Mouse (Mus musculus): ENCODE data around the gene Tagln3.

DNA sequence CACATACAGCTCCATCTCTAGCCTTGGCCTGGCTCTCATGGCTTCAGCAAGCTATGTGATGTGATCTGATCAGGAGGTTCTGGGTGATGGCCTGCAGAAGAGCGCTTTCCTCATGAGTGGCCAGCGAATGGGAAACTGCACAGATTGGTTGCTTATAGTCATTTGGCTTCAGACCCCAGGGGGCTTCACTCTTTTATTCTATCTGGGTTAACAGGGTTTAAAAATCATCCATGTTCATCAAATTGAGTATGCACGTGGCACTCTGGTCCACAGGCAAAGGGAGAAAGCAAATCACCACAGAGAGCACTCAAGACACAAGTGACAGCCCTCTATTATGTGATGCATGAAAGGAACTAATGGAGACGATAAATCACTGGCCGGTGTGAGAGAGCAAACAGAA lies 11.1 kb downstream of the Tagln3 start:
- TF ChIP-seq EP300 (IDR thresholded peaks at IDR 0.05; ENCODE audit: low read depth) = no peak
- no peak for TF ChIP-seq CTCF (IDR thresholded peaks at IDR 0.05; ENCODE audit: low read depth)
